Mouse (Mus musculus) cortical plate, adult 2 months (tissue): Measurements from ENCODE around the gene Gorasp1.

Experiments
- CTCF ChIP-seq: fragments of 200-500 bp; IDR thresholded peaks from 2 replicates; pipeline ENCODE4 v1.5.1; 2011; ENCODE audit warnings: mild to moderate bottlenecking, control low read depth, low read length; ENCODE audit not compliant: insufficient read depth; ENCODE audit errors: extremely low read depth
- POLR2A ChIP-seq: fragments of 200-500 bp; IDR thresholded peaks from 2 replicates; pipeline ENCODE4 v1.6.1; 2011; ENCODE audit warnings: mild to moderate bottlenecking, low read length, control low read depth; ENCODE audit not compliant: insufficient read depth; ENCODE audit errors: extremely low read depth

GRCm38 (mm10) chr9:119981183-119982179, 44.1 kb upstream of the Gorasp1 start:
- TF ChIP-seq POLR2A: peak; percentile 35; the same call in 1 of the 2 replicates
- no peak for TF ChIP-seq CTCF
